Mouse (Mus musculus) megakaryocyte, embryonic 14.5 days (primary cell): Measurements from ENCODE around the gene Oma1.

ENCODE experiments used
- FLI1 ChIP-seq: IDR thresholded peaks from 2 replicates; pipeline ENCODE4 v1.6.1; 2012; ENCODE audit warnings: low read length, inconsistent platforms, mixed read lengths
- GATA1 ChIP-seq: IDR thresholded peaks from 3 replicates; pipeline ENCODE4 v1.6.1; 2012; ENCODE audit warnings: mixed read lengths, low read length, inconsistent platforms, borderline replicate concordance

DNA sequence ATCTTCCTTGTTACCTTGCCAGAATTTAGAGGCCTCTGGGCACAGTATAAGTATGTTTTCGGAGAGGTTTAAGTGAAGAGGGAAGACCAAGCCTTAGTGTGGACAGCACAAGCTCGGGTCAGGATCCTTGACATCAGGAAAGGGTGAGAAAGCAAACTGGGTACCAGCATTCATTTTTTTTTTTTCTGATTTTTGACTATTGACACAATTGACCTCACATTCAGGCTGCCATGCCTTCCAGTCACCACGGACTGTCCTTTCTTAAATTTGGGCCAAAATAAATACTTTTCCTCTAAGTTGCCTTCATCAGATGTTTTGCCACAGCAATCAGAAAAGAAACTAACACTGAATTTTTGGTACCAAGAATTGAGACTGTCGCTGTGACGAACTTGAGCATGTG, 68.6 kb downstream of the Oma1 start:
- TF ChIP-seq GATA1, result no peak
- TF ChIP-seq FLI1, result no peak
